Mouse (Mus musculus) left cerebral cortex, adult 2 months (tissue): ENCODE results near the gene Ipo8. TPM values are rescaled to one million over a fixed set of nuclear protein-coding genes. Genes with fewer than 3 reads are reported as not detected.

Source experiments
- DNase-seq, 2 experiments: peaks; one replicate each; pipeline ENCODE4 v3.0.0; 2021 to 2022; ENCODE audit warnings: low spot score in 2 of 2, mixed read lengths in 1 of 2; ENCODE audit errors: extremely low spot score in 1 of 2
- H3K27ac ChIP-seq: fragments of 200-600 bp; 2 replicates; pipeline ENCODE4 v1.8.1; 2022
- H3K4me3 ChIP-seq: fragments of 200-600 bp; 2 replicates; pipeline ENCODE4 v1.8.1; 2022
- CTCF ChIP-seq: fragments of 200-600 bp; IDR thresholded peaks from 2 replicates; pipeline ENCODE4 v1.8.1; 2022; ENCODE audit warnings: antibody characterized with exemption, mild to moderate bottlenecking, moderate library complexity
- intact Hi-C: fragments of 180-260 bp; cut with DNase I; formaldehyde crosslinking; loops from one replicate; pipeline ENCODE4 v1.15.1; 2025
- total RNA-seq, 2 experiments: library from RNA; stranded (reverse); gene quantifications; 2 replicates each; pipeline ENCODE4 v1.2.3; 2021

Gene Ipo8
- total RNA-seq, 2 experiments from 2014 or later = 47.7 to 47.9 TPM

- DNase-seq = no peak
- intact Hi-C loops = no loop called here
- Histone ChIP-seq H3K27ac (no peak overlapping the region), H3K4me3 (no peak overlapping the region)
- TF ChIP-seq CTCF = no peak; the same call in 1 of the 2 replicates
Observed at GRCm38 (mm10) chr6:148799773-148800172, 31.5 kb downstream of the Ipo8 start.

DNA sequence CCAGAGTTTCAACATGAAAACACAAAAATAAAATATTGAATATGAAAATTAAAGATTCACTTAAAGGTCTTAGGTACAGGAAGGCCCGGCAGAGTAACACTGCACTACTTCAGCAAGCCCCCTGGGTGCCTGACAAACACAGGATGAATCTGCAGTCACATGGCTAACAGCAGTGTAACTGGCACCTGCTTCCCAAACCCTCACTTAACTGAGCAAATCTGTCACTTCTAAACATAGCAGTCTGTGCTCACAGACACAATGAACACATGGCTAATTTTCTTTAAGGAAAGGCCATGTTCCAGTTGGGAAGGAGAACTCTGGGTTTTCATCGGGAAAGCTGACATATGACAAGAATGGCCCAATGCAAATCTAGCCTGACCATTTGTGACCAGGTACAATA is 36.1 kb downstream of the Ipo8 start:
- Histone ChIP-seq H3K4me3 (no peak overlapping the region), H3K27ac (no peak overlapping the region)
- no peak for DNase-seq
- intact Hi-C loops = no loop called here
- TF ChIP-seq CTCF = no peak

DNA sequence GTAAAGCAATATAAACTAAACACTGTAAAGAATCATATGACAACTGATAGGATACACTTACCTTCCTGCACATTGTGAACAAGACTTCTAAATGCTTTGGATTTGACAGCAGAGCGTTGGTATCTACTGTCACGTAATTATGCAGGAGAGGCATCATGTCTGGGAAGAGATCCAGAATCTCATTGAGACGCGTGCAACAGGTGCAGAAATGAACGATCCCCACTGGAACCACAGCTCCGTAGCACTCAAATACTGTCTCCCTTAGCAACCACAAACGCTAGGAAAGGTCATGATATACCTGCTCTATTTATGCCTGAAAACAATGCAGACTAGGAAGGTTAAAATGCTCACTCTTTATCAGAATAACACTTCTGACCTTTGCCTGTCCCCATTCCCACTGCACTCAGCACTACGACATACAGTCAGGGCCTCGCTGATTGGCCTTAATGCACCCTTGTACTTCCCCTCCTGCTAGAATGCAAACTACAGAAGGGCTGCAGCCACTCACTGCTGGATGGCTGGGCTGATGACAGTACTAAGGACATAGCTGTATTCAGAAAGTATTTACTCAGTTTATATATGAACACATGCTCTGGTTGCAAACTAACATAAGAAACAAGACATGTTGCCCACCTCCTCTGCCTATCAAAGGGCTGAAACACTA is 42.1 kb downstream of the Ipo8 start:
- no peak overlapping the region for H3K27ac ChIP-seq
- no peak for DNase-seq
- no peak for TF ChIP-seq CTCF
- intact Hi-C loops = no loop called here
- no peak overlapping the region for H3K4me3 ChIP-seq

DNA sequence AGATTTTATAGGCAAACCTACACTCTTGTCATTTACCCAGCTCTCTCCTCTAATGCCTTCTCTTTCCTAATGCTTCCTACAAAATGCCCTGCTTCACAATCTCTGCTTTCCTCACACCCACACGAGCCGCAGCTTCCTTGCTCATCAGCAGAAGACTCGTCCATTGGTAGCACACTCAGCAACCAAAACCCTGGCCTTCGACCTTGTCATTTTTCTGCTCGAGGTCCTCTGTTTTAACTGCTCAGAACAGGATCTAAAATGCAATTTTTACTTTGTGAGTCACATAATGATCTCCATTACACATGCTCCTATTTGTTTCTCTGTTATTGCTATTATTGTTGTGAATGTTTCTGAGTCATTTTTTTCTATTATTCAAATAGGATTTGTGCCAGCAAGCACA is 45.1 kb downstream of the Ipo8 start:
- no peak overlapping the region for H3K27ac ChIP-seq
- DNase-seq = no peak
- intact Hi-C loops = no loop called here
- TF ChIP-seq CTCF = no peak
- no peak overlapping the region for H3K4me3 ChIP-seq

DNA sequence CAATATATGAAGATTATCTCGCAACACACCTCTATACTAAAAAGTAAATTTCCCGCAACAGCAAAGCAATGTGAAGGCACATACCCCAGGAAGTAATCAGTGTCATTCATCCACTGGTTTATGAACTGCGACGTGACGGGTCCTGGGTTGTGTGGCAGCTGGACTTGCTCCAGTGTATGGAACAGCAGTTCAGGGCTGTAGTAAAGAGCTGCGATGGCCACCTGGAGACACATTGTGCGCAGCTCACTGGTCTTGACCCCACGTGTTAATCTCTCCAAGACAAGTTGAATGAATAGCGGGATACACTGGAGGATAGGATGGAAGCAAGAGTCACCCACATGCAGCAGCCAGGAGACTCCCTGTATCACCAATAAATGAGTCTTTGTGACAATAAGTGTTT is 46.8 kb downstream of the Ipo8 start:
- intact Hi-C loops = no loop called here
- Histone ChIP-seq H3K27ac (no peak overlapping the region), H3K4me3 (no peak overlapping the region)
- TF ChIP-seq CTCF = no peak
- DNase-seq = no peak

GRCm38 (mm10) chr6:148776236-148776635 is 55.0 kb downstream of the Ipo8 start:
- intact Hi-C loops = no loop called here
- no peak for TF ChIP-seq CTCF

GRCm38 (mm10) chr6:148771423-148771822 is 59.8 kb downstream of the Ipo8 start:
- H3K4me3 ChIP-seq = no peak overlapping the region
- no peak for TF ChIP-seq CTCF
- intact Hi-C loops = no loop called here
- no peak overlapping the region for H3K27ac ChIP-seq
- DNase-seq = no peak

More at GRCm38 (mm10) chr6:148776236-148776635, 55.0 kb downstream of the Ipo8 start:
- no peak for DNase-seq
- no peak overlapping the region for H3K27ac ChIP-seq
- no peak overlapping the region for H3K4me3 ChIP-seq

DNA sequence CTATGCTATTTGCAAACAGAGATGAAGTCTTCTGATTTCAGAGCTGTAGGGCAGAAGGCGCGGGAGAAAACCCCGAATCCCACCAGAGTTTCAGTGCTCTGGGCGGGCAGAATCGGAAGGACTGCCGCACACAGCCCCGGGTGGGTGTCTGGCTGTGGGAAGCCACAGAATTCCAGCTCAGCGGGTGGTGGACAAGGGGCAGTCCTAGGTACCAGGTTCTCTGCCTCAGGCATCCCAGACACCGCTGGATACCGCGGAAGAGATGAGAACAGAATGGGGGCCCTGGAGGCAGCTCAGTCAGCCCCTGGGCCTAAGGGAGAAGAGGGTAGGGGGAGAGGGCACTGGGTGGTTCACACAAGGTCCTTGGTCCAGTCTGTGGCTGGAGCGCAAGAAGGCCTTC is 62.8 kb downstream of the Ipo8 start:
- no peak for TF ChIP-seq CTCF
- H3K4me3 ChIP-seq = no peak overlapping the region
- DNase-seq = no peak
- H3K27ac ChIP-seq = no peak overlapping the region
- intact Hi-C loops = no loop called here

GRCm38 (mm10) chr6:148767228-148767627 is 64.0 kb downstream of the Ipo8 start:
- H3K27ac ChIP-seq = no peak overlapping the region
- no peak; the same call in 1 of the 2 replicates for TF ChIP-seq CTCF
- H3K4me3 ChIP-seq = no peak overlapping the region
- DNase-seq = no peak
- intact Hi-C loops = no loop called here

- TF ChIP-seq CTCF = no peak
- no peak for DNase-seq
- intact Hi-C loops = no loop called here
- Histone ChIP-seq H3K4me3 (no peak overlapping the region), H3K27ac (no peak overlapping the region)
Observed at GRCm38 (mm10) chr6:148761967-148762712, 69.1 kb downstream of the Ipo8 start.

DNA sequence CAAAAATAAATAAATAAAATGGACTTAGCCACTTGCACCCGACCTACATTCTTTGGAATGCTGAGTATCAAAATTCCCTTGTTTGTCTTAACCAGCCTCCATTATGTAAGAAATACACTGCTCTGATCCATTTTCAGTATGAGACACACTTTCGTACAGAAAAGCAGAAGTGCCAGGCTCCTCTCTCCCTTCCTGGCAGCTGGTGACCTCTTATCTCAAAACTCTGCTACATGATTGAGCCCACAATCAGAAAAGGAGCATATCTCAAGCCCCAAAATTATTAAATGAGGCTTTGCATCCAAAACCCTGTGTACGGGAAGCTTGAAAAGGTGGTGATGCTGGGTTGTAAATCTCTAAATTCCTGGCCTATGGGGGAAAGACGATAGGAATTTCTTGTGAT is 69.8 kb downstream of the Ipo8 start:
- no peak for DNase-seq
- intact Hi-C loops = no loop called here
- no peak overlapping the region for H3K4me3 ChIP-seq
- TF ChIP-seq CTCF = no peak
- no peak overlapping the region for H3K27ac ChIP-seq

- TF ChIP-seq CTCF = no peak
- intact Hi-C loops = no loop called here
- H3K4me3 ChIP-seq = no peak overlapping the region
- DNase-seq = no peak
- H3K27ac ChIP-seq = no peak overlapping the region
Observed at GRCm38 (mm10) chr6:148756535-148756934, 74.7 kb downstream of the Ipo8 start.

DNA sequence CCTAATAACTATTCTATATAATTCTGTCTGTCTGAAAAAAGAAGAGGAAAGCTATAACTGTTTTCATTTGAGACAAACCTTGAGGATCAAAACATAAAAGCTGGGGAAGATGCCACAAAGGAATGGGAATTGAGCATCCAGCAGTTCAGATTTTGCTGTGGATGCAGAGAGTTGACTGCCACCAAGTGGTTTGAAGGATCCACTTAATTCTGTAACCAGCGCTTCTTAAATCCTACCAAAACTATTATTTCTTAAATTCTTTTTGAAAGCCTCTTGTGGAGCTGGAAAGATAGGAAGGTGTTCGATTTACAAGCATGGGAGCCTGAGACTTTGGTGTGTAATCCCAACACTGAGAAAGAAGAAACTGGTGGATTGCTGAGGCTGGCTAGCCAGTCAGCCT is 79.9 kb downstream of the Ipo8 start:
- H3K4me3 ChIP-seq = no peak overlapping the region
- H3K27ac ChIP-seq = no peak overlapping the region
- peak; percentile 71 for TF ChIP-seq CTCF
- intact Hi-C loops = loop anchor here (1.0 to 5.0 kb wide), 3 partner anchors 309 to 538 kb away; partner anchors contain the start of gene Tmtc1
- DNase-seq = no peak
